Mouse (Mus musculus) forelimb bud, embryonic 11.5 days (tissue): Measurements from ENCODE around the gene Anp32a.

Experiments
- DNase-seq: peaks from one replicate; pipeline ENCODE4 v3.0.0-alpha.2; 2012; ENCODE audit warnings: low read depth, low spot score

Anp32a gene

DNA sequence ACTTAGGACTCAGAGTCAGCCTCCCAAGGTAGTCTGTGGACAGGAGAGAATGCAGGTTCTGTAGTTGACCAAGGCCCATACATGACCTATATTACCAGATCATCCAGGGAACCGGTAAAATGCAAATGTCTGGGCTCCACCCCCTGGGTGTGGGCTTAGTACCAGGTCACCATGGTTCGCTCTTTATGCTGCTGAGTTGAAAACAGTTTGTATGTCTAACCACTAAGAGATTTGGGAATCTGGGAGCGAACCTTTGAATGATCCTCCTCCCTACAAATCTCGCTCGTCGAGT is 5.2 kb downstream of the Anp32a start:
- DNase-seq, result no peak

GRCm38 (mm10) chr9:62347201-62347600 is 6.1 kb downstream of the Anp32a start:
- no peak for DNase-seq

GRCm38 (mm10) chr9:62348050-62348449 is 7.0 kb downstream of the Anp32a start:
- no peak for DNase-seq

DNA sequence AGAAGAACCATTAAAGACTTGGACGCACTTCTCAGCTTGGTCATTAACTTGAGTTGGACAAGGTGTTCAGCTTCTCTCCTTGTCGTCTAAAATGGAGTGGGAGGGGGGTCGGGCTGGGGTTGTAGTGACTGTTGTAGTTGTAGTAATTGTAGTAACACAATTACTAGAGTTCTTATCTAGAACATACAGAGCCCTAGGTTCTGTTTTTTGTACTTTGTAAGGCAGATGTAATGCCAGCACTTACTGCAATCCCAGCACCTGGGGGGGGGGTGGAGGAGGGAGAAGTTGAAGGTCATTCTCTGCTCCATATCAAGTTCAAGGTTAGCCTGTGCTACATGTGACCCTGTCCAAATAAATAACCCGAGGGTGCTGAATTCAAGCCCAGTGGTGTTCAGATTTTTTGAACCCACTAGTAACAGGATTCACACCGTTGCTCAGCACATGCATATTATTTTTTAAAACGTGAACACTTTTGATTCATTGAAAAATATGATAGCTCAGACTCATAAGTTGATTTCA is 7.4 kb downstream of the Anp32a start:
- no peak for DNase-seq

- DNase-seq, result no peak
Observed at GRCm38 (mm10) chr9:62349250-62349649, 8.2 kb downstream of the Anp32a start.

DNA sequence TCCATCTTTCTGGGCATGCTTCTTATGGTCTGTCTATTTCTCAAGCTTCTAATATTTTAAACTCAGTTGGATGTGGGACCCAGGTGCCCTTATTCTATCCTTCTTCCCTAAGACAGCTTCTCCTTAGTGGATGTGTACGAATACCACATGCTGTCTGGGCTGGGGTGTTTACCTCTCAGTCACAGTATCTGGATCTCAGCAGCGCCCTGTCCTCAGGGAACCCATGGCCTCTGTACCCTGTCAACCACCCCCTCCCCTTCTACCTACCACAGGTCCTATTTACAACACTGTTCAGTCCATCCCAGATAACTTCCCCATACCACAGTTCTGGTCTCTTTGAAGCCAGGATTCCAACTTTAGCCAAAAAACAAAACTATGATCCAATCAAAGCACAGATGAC is 9.6 kb downstream of the Anp32a start:
- no peak for DNase-seq

- DNase-seq, result no peak
Observed at GRCm38 (mm10) chr9:62351200-62351599, 10.1 kb downstream of the Anp32a start.

- no peak for DNase-seq
Observed at GRCm38 (mm10) chr9:62353784-62354183, 12.7 kb downstream of the Anp32a start.

DNA sequence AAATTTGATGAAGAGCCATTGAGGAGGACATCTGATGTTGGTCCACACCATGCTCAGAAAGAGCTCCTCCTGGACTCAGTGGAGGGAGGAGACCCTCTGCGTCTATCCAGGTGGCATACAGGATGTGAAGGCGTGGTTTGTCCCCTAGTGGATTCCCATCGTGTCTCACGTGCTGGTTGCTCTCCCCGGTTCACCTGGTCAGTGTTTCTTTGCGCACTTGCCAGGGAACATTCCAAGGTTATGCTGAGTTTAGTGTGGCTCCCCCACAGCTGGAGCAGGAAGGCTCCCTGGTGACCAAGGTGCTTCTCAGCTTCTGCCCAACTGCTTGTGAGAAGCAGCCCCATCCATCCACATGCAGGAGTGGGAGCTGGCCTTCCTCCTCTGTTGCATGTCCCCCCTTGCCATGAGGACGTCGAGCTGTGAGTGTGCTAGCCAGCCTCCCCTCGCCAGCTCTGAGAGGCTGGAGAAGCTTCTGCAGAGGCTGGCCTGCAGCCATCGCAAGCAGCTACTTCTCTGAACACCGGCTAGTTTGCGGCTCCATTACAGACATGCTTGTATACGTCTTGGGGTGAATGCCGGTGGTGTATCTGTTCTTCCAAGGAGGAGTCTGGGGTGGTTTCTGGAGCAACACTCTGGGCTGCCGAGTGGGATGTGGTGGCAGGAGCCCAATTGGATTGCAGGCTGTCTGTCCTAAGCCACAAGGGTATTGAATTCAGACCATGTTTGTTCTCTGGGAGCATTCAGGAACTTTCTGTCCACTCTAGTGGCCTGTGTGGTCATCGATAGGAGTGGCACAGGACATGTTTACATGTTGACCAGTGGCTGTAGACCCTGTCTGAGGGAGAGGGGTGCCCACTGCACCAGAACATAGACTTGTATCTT is 14.0 kb downstream of the Anp32a start:
- no peak for DNase-seq

DNA sequence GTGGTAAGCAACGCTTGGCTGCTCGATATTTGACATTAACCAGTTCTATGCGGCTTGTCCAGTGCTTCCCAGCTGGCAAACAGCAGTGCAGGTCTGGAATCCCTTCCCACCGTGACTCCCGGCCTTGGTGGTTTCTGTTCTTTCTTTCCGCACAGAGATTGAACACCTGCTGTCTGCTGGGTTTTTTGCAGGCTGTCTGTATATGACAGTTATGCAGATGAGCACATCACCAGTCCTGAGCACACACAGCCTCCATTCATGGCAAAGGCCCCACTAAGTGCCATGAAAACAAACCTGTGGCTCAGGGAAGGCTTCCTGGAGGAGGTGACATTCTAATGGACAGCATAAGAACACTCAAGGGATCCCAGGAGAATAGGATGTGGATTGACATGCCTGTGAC is 14.7 kb downstream of the Anp32a start:
- DNase-seq, result no peak

GRCm38 (mm10) chr9:62357593-62357992 is 16.5 kb downstream of the Anp32a start:
- DNase-seq, result no peak

- no peak for DNase-seq
Observed at GRCm38 (mm10) chr9:62358851-62359250, 17.8 kb downstream of the Anp32a start.

- no peak for DNase-seq
Observed at GRCm38 (mm10) chr9:62360889-62361288, 19.8 kb downstream of the Anp32a start.

DNA sequence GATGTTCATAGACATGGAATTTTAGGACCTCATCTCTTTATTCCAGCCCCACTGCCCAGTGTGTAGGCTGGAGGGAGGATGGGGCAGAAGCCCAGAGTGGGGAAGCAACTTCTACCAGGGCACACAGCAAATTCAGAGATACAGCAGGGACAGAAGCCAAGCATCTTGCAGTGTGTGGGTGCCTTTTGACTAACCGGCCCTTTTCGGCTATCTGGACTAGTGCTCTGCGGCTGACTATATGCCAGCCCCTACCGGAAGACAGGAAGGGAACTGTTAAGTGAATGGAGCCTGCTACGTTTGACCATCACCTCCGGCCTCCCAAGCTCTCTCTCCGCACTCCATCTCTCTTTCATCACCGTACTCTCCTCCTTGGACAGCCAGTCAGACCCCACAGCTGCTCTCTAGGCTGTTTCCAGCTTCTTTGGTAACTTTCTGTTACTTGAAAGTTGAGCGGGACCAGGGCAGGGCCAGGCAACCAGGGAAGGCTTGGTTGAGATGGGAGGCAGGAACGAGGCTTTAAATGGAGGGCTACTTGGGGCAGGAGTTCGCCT is 21.8 kb downstream of the Anp32a start:
- no peak for DNase-seq

GRCm38 (mm10) chr9:62363619-62364018 is 22.5 kb downstream of the Anp32a start:
- DNase-seq, result peak; percentile 85

- DNase-seq, result no peak
Observed at GRCm38 (mm10) chr9:62364216-62364615, 23.1 kb downstream of the Anp32a start.

- DNase-seq, result no peak
Observed at GRCm38 (mm10) chr9:62364831-62365230, 23.7 kb downstream of the Anp32a start.

DNA sequence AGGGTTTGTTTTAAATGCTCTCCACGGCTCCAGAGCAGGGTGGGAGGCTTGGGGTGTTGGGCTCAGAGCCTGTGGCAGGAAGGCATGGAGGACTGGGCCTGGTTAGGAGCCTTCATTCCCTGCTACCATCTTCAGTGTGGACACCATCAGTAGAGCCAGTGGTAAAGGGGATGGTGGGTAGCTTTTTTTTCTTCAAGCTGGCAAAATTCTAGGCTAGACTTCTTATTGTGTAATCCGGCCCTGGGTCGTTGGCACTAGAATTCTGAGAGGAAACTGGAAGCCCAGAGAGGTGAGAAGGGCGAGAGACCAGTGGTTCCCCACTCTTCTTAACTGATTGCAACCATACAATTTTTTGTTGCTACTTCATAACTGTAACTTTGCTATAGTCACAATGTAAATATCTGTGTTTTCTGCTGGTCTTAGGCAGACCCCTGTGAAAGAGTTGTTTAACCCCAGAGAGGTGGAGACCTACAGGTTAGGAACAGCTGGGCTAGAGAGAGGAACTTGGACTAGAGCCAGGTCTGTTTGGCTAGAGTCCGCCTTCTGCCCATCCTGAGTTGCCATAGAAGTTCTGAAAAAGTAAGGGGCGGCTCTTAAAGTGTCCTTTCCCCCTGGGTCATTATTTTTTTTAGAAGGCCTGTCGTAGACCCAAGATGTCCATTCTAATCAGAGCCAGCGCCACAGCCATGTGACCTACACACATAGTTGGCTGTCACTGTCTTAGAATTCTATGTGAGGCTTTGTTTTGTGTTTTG is 24.4 kb downstream of the Anp32a start:
- DNase-seq, result no peak

GRCm38 (mm10) chr9:62366478-62367458 is 25.7 kb downstream of the Anp32a start:
- DNase-seq, result no peak

- DNase-seq, result no peak
Observed at GRCm38 (mm10) chr9:62367510-62368071, 26.5 kb downstream of the Anp32a start.
